Mouse (Mus musculus): ENCODE measurements at regions not wholly inside any gene's neighbourhood (a gene's known extent, or its start where the extent isn't known, plus 50 kb on each side); places are given as distances from the start of the nearest gene placed in this dataset.
A peak's percentile ranks its signal among the peaks of the same experiment; 100 is the strongest.
"Not testable (repeated sequence)": the region's sequence is repeated elsewhere in the genome, so short reads cannot be mapped to it uniquely, and the experiment has no call there.

DNA sequence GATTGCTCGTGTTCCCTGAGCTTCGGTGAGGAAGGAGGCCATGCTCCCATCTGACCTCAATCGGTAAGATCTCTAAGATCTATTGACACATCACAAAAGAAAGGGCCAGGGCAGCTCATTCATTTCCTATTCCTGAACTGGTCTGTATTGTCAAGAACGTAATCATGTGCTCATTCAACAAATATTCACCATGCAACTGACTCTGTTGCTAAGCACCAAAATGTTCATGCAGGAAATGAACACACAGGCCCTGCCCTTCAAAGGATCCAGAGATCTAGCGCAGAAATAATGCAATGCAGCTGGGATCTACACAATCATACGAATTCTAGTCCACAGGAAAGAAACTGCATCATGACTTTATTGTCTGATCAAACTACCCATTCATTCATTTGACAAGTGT is 413.3 kb downstream of the Lrig3 start:
- no peak for ATAC-seq (ENCODE audit: low TSS enrichment)

DNA sequence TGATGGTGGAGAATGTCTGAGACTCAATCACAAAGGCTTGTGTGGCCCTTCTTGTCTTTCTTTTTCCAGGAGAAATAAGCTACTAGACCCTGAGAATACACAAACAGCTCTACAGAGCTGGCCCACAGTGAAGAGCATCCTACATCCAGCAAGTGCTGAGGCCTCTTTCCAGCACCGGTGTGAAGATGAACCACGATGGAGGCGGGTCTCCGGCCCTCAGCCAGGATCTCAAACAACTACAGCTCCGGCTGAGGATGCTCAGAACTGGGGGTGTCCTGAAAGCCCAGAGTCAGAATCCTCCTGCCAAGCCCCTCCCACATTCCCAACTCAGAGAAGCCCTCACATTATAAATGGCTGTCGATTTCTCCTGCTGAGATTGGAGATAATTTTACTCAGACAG is 407.9 kb downstream of the Lrig3 start:
- ATAC-seq (ENCODE audit: low TSS enrichment): peak; percentile 78

DNA sequence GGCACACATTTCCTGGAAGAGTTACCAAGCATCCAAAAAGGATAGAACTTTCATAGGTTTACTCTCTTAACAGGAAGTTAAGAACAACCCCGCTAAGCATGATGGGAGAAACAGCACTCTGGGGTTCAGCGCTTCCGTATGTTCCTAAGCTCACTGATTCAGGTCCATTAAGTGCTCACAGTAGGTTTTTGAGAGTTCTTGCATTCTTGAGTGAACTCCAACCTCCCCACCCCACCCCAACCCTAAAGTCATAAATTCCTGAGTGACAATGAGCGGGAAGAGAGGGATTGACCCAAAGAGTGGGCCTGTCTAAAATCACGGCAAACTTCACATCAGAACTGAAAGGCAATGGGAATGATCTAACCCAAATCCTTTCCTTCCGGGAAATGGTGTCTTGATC is 405.9 kb downstream of the Lrig3 start:
- no peak for ATAC-seq (ENCODE audit: low TSS enrichment)

DNA sequence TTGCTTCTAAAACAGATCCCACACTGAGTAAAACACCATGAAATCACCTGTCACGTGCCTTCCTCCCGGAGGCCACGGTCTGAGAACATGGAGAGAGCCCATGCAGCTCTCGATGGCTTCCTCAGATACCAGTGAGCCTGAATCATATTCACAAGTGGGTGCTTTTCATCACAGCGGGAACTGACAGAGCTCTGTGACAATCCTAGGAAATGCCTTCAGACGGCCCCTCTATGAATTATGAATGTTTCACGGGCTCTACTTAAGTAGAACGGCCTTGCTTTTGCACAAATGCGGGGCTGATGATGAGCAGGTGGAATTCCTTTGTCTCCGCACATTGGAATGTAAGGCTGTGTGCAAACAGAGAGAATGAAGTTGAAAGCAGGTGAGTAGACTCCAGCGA is 383.1 kb downstream of the Lrig3 start:
- no peak for ATAC-seq (ENCODE audit: low TSS enrichment)

DNA sequence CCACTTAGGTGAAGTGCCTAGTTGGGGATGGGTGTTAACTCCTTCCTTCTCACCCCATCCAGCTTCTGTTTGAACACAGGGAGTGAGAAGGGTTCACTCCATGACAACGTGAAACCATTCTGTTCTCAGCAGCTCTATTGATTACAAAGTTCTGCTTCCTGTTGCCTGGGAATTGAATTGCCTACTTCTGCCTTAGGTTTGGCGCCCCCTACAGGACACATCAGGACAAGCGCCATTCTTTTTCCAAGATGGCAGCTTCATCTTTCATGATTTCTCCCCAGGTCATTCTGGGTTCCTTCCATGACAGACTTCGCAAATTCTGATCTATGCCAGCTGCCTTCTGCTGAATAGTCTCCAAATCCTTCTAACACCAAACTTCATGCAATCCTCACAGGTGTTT is 371.5 kb downstream of the Lrig3 start:
- no peak for ATAC-seq (ENCODE audit: low TSS enrichment)

DNA sequence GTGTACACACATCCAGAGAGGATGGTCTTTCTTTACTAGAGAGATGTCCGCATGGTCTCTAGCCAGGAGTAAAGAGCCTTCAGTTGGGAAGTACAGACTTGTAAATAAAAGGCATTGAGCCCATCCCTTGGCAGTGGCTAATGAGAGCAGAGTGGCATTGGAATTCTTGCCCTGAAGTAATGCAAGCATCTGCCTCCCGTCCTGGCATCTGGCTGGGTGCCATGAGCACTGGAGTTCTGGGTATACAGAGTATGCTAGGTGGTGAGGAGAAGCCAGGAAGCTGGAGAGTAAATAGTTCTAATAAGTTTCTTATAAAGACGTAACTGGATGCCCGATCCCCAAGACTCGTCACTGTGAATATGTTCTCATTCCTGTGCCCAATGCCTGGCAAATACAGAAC is 367.8 kb downstream of the Lrig3 start:
- ATAC-seq (ENCODE audit: low TSS enrichment): no peak

DNA sequence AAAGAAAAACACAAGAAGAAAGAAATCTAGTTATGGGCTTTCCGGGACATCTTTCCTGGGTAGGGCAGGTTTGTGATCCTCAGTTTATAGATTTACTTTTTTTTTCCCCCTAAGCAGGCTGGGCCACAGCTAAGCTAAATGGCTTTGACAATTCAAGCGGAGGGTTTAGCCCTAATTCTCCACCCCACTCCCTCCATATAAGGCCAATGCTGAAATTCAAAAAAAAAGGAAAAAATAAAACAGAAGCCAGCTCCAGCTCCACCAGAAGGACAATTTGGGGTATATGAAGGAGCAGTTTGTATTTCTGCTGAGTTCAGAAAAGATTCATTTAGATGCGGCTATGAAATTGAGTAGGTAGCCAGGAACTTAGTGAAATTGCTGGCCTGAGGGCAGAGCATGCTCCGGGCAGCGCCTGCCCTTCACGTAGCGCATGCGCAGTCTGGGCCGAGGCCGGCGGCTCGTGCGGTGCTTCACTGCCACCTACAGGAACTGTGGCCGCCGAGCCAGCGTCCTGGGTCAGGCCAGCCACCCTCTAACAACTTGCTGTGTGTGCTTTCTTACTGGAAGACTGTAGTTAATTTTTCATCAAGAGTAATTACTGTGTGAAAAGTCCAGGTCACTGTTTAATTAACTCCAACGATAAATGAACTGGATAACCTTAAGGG is 364.5 kb downstream of the Lrig3 start:
- ATAC-seq (ENCODE audit: low TSS enrichment): peak; percentile 98

DNA sequence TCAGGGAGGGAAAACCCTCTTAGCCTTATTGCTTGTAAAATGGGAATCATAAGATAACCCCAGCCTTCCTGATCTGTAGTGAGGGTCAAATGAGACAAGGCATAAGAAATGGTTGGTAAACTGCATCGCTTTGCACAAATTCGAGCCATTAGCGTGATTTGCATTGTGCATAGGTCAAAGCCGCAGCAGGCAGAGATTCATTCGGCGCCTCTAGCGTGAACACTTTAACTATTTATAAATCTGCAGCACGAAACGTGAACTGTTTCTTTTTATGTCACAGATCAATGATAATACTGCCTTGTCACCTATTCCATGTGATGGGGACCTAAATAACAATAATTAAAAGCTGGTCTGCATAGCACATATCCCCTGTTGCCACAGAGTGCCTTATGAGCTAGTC is 354.9 kb downstream of the Lrig3 start:
- ATAC-seq (ENCODE audit: low TSS enrichment): no peak

DNA sequence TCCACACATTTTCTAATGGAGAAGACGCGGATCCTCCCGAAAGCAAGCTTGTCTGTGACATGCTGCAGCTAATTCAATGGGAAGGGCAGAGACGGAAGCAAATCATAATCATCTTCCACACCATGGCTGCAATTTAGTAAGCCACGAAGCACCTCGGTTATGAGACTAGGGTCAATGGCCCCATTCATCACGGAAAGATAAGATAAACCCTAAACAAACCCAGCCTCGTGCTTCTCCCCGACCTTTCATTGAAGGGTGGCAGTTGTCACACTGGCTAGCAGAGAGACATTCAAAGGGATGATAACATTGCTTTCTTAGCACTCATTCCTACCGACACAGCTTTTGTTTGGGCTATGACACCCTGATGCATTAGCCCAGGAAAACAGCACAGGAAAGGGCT is 353.8 kb downstream of the Lrig3 start:
- no peak for ATAC-seq (ENCODE audit: low TSS enrichment)

DNA sequence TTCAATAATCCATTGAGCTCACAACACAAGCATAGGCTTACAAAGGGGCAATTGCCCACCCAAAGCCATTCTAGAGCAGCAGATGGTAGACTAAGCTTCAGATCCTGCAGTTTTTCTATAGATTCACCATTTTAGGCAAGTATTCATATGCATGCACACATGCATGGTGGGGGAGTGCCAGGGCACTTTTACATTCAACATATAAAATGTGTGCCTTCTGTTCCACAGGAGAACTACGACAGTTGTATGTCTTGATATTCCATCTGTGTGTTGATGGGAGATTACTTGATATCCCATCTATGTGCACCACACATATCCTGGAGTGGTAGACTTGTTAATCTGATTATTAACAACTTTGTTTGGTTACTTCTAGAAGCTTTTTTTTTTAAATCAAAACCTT is 334.0 kb downstream of the Lrig3 start:
- no peak for ATAC-seq (ENCODE audit: low TSS enrichment)

DNA sequence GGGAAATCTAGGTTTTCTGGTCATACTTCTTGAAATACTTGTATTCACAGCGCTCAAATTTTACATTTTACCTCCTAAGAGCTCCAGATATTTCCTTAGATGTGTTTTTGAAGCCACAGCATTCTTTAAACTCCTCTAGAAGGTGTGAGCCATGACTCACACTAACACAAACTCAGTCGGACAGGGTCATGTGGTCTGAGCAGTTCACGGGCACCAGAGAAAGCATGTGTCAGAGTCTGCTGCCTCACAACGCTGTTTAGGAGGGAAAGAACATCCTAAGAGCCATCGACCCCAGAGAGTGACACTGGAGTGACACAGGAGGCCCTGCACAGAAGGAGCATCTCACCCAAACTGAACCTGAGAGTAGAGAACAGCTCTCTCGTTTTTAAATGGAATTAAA is 332.2 kb downstream of the Lrig3 start:
- no peak for ATAC-seq (ENCODE audit: low TSS enrichment)

DNA sequence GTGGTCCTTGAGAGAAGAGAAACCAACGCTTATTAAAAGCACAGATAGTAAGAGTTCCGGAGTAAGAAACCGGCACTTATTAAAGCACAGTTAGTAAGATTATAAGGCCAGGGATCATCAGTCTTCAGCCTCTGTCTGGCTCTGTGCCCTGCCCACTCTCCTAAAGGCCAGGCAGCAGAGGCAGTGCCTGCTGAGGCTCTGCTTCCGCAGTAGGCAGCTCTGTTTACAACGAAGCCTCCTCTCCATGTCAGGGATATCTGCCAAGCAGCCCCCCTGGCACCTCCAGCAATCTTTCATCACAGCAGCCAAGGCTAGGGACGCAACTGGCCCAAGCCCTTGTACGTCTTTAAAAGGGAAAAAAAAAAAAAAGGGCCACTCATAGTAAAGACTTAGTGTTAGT is 329.9 kb downstream of the Lrig3 start:
- no peak for ATAC-seq (ENCODE audit: low TSS enrichment)

DNA sequence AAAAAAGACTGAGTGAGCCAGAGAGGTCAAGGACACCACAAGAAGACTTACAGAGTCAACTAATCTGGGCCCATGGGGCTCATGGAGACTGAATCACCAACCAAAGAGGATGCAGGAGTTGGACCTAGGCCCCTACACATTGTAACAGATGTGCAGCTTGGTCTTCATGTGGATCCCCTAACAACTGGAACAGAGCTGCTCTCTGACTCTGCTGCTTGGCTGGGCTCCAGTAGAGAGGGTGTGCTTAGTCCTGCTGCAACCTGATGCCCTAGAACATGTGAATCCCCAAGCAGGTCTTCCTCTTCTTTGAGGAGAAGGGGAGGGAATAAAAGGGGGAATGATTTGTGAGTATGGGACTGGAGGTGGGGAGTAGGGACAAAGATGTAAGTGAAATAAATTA is 325.8 kb downstream of the Lrig3 start:
- ATAC-seq (ENCODE audit: low TSS enrichment): no peak

DNA sequence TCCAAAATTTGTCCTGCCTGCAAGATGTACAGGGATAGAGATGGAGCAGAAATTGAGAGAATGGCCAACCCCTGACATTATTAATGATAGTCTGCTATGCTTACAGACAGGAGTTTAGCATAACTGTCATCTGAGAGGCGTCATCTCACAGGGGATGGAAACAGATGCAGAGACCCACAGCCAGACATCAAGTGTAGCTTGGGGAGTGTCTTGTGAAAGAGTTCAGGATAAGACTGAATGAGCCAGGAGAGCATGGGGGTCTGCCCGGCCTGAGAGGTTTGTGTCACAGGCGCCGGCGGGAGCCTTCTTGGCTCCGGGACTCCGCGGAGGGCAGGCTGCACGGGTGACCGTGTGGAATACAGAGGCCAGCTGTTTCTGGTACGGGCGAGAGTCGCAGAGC is 319.1 kb downstream of the Lrig3 start:
- not testable (repeated sequence) for ATAC-seq (ENCODE audit: low TSS enrichment)

DNA sequence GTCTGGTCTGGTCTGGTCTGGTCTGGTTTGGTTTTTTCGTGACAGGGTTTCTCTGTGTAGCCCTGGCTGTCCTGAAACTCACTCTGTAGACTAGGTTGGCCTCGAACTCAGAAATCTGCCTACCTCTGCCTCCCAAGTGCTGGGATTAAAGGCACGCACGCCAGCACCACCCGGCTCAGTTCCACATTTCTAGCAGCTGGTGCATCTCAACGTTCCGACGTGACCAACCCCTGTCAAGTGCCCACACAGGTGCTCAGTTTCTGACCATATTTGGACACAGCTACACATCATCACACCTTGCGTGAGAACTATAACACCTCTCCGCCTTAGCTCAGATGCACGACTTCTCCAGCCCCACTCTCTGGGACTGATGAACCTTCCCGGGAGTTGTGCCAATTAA is 304.4 kb downstream of the Lrig3 start:
- no peak for ATAC-seq (ENCODE audit: low TSS enrichment)

DNA sequence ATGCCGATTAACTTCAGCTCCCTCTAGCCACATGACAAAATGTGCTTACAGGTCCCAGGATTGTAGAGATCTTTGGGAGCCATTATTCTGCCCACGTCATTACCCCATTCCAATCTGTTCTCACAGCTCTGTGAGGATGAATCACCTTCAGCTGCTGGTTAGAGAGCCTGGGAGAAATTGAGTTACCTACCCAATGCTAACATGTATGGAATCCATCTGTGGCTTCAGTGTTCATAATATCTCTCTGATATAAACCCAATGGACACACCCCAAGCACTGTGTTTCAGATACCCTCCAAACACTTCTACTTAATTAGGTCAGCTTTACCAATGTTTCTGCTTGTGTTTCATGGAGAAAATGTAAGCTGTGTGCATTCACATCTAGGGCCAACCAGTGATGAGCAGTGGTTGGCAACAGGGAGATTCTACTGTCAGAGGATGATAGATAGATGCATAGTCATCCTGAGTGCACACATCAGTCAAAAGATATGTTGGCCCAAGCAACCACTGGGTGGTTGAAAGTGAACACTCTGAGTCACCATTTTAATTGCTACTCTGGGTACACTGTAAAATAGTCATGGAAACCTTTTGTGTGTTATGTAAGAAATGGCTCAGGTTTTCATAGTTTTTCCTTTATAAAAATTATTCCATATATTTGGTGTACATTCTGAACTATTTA is 301.5 kb downstream of the Lrig3 start:
- peak; percentile 76 for ATAC-seq (ENCODE audit: low TSS enrichment)

DNA sequence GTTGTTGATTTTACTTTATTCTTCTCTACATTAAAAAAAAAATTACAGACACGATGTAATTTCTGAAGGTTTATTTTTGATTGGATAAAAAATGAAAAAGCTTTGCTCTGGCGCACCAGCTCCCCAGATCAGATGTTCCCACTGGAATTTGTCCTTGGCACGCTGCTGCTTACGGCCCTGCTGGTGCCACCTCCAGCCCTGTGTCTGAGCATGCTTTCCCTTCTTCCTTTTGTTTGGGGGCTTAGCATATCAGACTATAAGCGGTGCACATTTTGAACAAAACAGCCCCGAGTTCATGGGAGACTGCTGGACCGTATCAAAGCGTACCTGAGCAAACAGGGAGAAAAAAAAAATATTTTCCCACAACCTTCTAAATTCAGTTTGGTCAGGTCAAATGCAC is 291.2 kb downstream of the Lrig3 start:
- no peak for ATAC-seq (ENCODE audit: low TSS enrichment)

DNA sequence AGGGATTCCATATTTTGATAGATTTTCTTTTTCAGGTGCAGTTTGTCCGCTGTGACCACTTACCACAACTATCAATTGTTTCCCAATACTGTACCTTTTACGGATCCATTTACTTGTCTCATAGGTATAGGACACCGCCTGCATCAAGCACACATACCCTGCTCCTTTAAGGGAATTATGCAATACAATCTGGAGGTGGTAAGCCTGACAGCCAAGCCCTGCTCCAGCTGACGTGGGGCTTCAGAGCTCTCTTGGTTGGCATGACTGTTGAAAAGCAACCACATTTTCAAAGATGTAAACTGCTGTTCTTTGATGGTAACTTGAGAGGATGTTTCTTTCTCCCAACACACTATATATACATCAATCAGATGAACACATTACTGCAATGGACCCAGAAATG is 288.2 kb downstream of the Lrig3 start:
- ATAC-seq (ENCODE audit: low TSS enrichment): peak; percentile 91

DNA sequence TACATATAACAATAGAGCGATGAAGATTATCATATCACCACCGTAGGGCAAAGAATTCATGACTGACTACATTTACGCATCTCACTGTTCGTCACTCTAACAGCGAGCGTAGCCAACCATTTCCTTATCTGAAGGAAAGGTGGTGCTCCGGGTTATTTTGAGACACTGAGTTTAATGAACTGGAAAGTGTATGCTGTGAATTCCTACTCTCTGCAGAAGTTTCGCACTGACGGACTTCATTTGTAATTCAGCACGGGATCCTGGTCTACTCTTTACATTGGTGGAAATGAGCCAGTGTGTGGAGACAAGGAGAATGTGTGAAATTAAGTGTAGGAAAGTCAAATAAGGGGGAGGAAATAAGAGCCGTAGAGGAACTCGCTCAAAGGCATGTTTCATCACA is 283.2 kb downstream of the Lrig3 start:
- no peak for ATAC-seq (ENCODE audit: low TSS enrichment)

DNA sequence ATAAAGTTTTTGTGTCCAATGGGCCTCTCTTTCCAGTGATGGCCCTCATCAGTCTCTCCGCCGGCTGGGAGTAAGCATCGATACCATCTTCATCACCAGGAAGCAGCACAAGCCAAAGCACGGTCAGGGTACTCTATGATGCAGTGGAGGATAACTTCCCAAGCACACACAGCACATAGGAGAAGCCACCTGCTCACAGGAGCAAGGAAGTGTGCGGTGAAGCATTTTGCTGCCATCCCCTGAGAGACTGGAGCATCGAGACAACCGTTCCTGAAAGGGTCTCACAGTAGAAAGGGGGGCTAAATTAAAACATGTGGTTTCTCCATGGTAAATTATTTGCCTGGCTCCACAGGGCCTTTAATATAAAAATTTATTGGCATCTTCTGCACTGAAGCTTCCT is 277.1 kb downstream of the Lrig3 start:
- no peak for ATAC-seq (ENCODE audit: low TSS enrichment)

DNA sequence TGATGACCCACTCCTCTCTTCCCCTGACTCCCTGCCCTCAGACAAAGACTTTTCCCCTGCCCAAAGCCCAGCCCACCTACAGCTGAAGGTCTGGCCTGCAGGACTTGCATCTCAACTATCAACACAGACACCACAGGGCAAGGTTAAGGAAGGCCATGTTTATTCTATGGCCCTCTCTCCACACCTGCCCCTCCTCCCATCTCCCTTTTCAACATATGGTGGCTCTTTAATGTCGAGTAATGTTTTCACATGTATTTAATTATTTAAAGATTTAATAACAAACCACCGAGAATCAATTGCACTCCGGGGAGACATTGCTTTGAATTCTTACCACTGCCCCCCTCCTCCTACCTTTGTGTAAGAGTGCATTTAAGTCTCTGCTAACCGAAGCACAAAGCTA is 273.6 kb downstream of the Lrig3 start:
- no peak for ATAC-seq (ENCODE audit: low TSS enrichment)

Data from frontal cortex, adult (tissue).